Mouse (Mus musculus): ENCODE results near the gene Kctd14. TPM values are rescaled to one million over a fixed set of nuclear protein-coding genes. Genes with fewer than 3 reads are reported as not detected.

Gene Kctd14
- 2.9 and 3.0 TPM in 2 replicates for polyA plus RNA-seq (2015; fragmentation: Nextera tagmentation; extraction: Ambion mirVana)

GRCm38 (mm10) chr7:97451023-97451422, at the start of gene Kctd14:
Kctd14 (plus strand) TSS chr7:97451323.

DNA sequence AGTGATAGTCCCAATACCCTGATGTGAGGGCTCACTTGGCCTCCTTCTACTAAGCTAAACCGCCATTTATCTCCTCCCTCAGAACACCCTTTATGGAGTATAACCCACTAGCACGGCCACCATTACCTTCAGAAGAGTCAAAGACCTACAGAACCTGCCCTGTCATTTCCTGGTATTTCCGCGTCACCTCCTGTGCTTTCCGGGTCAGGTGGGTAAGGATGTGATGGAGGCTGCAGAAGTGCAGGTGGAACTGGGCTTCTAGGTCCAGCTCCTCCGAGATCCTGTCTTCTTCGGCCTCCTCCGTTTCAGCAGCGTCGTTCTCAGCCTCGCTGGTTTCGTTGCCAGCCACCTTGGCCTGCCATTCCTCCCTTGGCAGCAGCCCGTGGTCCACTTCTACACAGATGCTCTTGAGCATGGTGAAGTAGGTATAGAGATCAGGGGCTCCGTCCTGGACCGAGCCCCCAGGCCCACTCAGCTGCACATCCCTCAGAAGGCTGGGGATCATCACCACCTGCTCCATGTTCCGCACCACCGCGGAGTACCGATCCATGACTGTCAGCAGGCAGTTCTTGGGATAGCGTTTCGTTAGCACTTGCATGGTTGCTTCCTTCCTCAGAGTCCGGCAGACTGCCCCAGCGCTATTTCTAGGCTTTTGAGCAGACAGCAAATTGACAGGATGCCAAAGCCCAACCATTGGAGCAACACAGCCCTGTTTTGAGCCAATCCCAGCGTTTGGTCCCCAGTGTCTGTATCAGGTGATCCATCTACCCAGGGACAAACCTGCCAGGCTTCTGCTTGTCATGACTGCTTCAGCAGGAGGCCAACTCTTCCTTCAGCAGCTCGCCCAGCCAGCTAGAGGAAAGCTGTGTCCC, 34.0 kb upstream of the Kctd14 start, which contains the start of gene Thrsp:
TSS of gene Thrsp (minus strand) at position 825 of the 872 bp plus-strand sequence.

GRCm38 (mm10) chr7:97480821-97481339, 29.8 kb downstream of the Kctd14 start, which contains the start of gene Ints4:
Ints4 (plus strand) TSS chr7:97480956.

Other genes with a start within 250 kb of the Kctd14 start
- gene Usp35, start 119.3 kb upstream of the Kctd14 start, polyA plus RNA-seq (2015; fragmentation: Nextera tagmentation; extraction: Ambion mirVana), result 2.0 and 2.2 TPM in 2 replicates
- 1.9 and 2.6 TPM in 2 replicates for gene Kctd21, start 119.0 kb upstream of the Kctd14 start, polyA plus RNA-seq (2015; fragmentation: Nextera tagmentation; extraction: Ambion mirVana)
- gene Alg8, start 79.7 kb upstream of the Kctd14 start, polyA plus RNA-seq (2015; fragmentation: Nextera tagmentation; extraction: Ambion mirVana), result 11.2 and 22.2 TPM in 2 replicates
- 891 and 1,281 TPM in 2 replicates for gene Ndufc2, start 51.3 kb upstream of the Kctd14 start, polyA plus RNA-seq (2015; fragmentation: Nextera tagmentation; extraction: Ambion mirVana)
- gene Thrsp, start 33.6 kb upstream of the Kctd14 start, polyA plus RNA-seq (2015; fragmentation: Nextera tagmentation; extraction: Ambion mirVana), result 16.7 and 27.1 TPM in 2 replicates
- gene Ints4, start 29.6 kb downstream of the Kctd14 start, polyA plus RNA-seq (2015; fragmentation: Nextera tagmentation; extraction: Ambion mirVana), result 24.8 and 36.3 TPM in 2 replicates
- 75.4 and 110 TPM in 2 replicates for gene Aamdc, start 128.2 kb downstream of the Kctd14 start, polyA plus RNA-seq (2015; fragmentation: Nextera tagmentation; extraction: Ambion mirVana)
- 12.5 and 14.4 TPM in 2 replicates for gene Rsf1, start 128.6 kb downstream of the Kctd14 start, polyA plus RNA-seq (2015; fragmentation: Nextera tagmentation; extraction: Ambion mirVana)
- gene Clns1a, start 245.3 kb downstream of the Kctd14 start, polyA plus RNA-seq (2015; fragmentation: Nextera tagmentation; extraction: Ambion mirVana), result 77.2 and 107 TPM in 2 replicates

All from adrenal gland, postnatal 0 days (tissue).